Mouse (Mus musculus) neural tube, embryonic 15.5 days (tissue): ENCODE measurements around the gene Ssbp4. TPM values are rescaled to one million over a fixed set of nuclear protein-coding genes. Genes with fewer than 3 reads are reported as not detected.

Source experiments
- ATAC-seq: fragments of 200-750 bp; cut with Nextera tagmentation; 2 replicates; pipeline ENCODE4 v1.8.0; 2017; ENCODE audit warnings: mild to moderate bottlenecking, moderate TSS enrichment, moderate library complexity; ENCODE audit not compliant: low FRiP score
- H3K27ac ChIP-seq: fragments of 300-500 bp; sonication (generic); replicated peaks from 2 replicates; pipeline ENCODE4 v1.5.1; 2015; ENCODE audit warnings: mild to moderate bottlenecking, inconsistent platforms
- H3K27me3 ChIP-seq: fragments of 300-500 bp; sonication (generic); replicated peaks from 2 replicates; pipeline ENCODE4 v1.6.1; 2015; ENCODE audit warnings: inconsistent platforms
- H3K36me3 ChIP-seq: fragments of 300-500 bp; sonication (generic); 2 replicates; pipeline ENCODE4 v1.6.1; 2015; ENCODE audit warnings: inconsistent platforms
- H3K4me1 ChIP-seq: fragments of 300-500 bp; sonication (generic); 2 replicates; pipeline ENCODE4 v1.6.1; 2015; ENCODE audit warnings: inconsistent platforms
- H3K4me2 ChIP-seq: fragments of 300-500 bp; sonication (generic); 2 replicates; pipeline ENCODE4 v1.6.1; 2015; ENCODE audit warnings: inconsistent platforms, mild to moderate bottlenecking, moderate library complexity
- H3K4me3 ChIP-seq: fragments of 300-500 bp; sonication (generic); replicated peaks from 2 replicates; pipeline ENCODE4 v1.5.1; 2015; ENCODE audit warnings: mild to moderate bottlenecking, inconsistent platforms
- H3K9ac ChIP-seq: fragments of 300-500 bp; sonication (generic); replicated peaks from 2 replicates; pipeline ENCODE4 v1.6.1; 2015; ENCODE audit warnings: mild to moderate bottlenecking, inconsistent platforms
- H3K9me3 ChIP-seq: fragments of 300-500 bp; sonication (generic); replicated peaks from 2 replicates; pipeline ENCODE4 v1.6.1; 2016; ENCODE audit warnings: inconsistent platforms
- WGBS: fragments of 180-500 bp; shearing (Covaris S2); methylation state at CpG from one replicate; pipeline ENCODE4 v1.1.7; 2015; ENCODE audit warnings: mixed read lengths; 5-methylcytosine and 5-hydroxymethylcytosine counted together
- polyA plus RNA-seq: library from polyadenylated mRNA; unstranded; fragments of >200 nt; fragmentation: Nextera tagmentation; extraction: Ambion mirVana; gene quantifications from 2 replicates; pipeline ENCODE4 v1.2.1, GENCODE M21; 2015

Ssbp4 gene
- 170 and 175 TPM in 2 replicates for polyA plus RNA-seq

GRCm38 (mm10) chr8:70608749-70609367, at the start of gene Ssbp4:
Gene Ssbp4, minus strand, starts transcription at chr8:70608872.
- H3K9ac ChIP-seq, result peak within 1 kb of the TSS; percentile 89
- H3K27ac ChIP-seq, result peak within 1 kb of the TSS; percentile 88
- H3K36me3 ChIP-seq, result no peaks in the 10 kb centered on the region
- peak; percentile 13 for ATAC-seq
- 4% methylated on average over 26 of the region's 26 CpGs for WGBS
- H3K4me3 ChIP-seq, result peak within 1 kb of the TSS; percentile 89
- peaks cover 76% of the 10 kb centered on the region for H3K4me1 ChIP-seq
- no peaks in the 10 kb centered on the region for H3K27me3 ChIP-seq
- no peaks in the 10 kb centered on the region for H3K9me3 ChIP-seq
- H3K4me2 ChIP-seq, result peak within 1 kb of the TSS; percentile 74

GRCm38 (mm10) chr8:70657739-70658138, 49.1 kb upstream of the Ssbp4 start:
- Histone ChIP-seq H3K9me3 (no peaks in the 10 kb centered on the region), H3K9ac (peak overlapping the region; percentile 2; the same call in 1 of the 2 replicates), H3K4me1 (peaks cover 44% of the 10 kb centered on the region), H3K27me3 (no peaks in the 10 kb centered on the region), H3K36me3 (peaks cover 10% of the 10 kb centered on the region), H3K27ac (peak overlapping the region; percentile 76), H3K4me3 (peak overlapping the region; percentile 75), H3K4me2 (peak overlapping the region; percentile 91)
- no peak for ATAC-seq
- WGBS, result 39% methylated on average over 2 of the region's 2 CpGs

GRCm38 (mm10) chr8:70657214-70657613, 48.5 kb upstream of the Ssbp4 start:
- no peaks in the 10 kb centered on the region for H3K9me3 ChIP-seq
- ATAC-seq, result no peak
- peaks cover 14% of the 10 kb centered on the region for H3K36me3 ChIP-seq
- H3K27ac ChIP-seq, result peak overlapping the region; percentile 76
- peaks cover 44% of the 10 kb centered on the region for H3K4me1 ChIP-seq
- 88% methylated on average over 3 of the region's 3 CpGs for whole genome bisulfite sequencing
- H3K9ac ChIP-seq, result no peak overlapping the region
- H3K4me3 ChIP-seq, result no peak overlapping the region
- no peaks in the 10 kb centered on the region for H3K27me3 ChIP-seq
- H3K4me2 ChIP-seq, result peak overlapping the region; percentile 91

- H3K27ac ChIP-seq, result peak overlapping the region; percentile 76
- H3K9ac ChIP-seq, result no peak overlapping the region
- H3K9me3 ChIP-seq, result no peaks in the 10 kb centered on the region
- H3K27me3 ChIP-seq, result no peaks in the 10 kb centered on the region
- H3K36me3 ChIP-seq, result peaks cover 21% of the 10 kb centered on the region
- H3K4me1 ChIP-seq, result peaks cover 44% of the 10 kb centered on the region
- no peak for ATAC-seq
- H3K4me2 ChIP-seq, result peak overlapping the region; percentile 2; the same call in 1 of the 2 replicates
- no peak overlapping the region for H3K4me3 ChIP-seq
- WGBS, result 20% methylated on average over 13 of the region's 13 CpGs
Observed at GRCm38 (mm10) chr8:70656193-70656790, 47.6 kb upstream of the Ssbp4 start.

- Histone ChIP-seq H3K9ac (no peak overlapping the region), H3K4me2 (peak overlapping the region; percentile 2; the same call in 1 of the 2 replicates), H3K9me3 (no peaks in the 10 kb centered on the region), H3K36me3 (peaks cover 29% of the 10 kb centered on the region), H3K27ac (peak overlapping the region; percentile 76), H3K4me1 (peaks cover 42% of the 10 kb centered on the region), H3K4me3 (no peak overlapping the region), H3K27me3 (no peaks in the 10 kb centered on the region)
- no peak for ATAC-seq
- 18% methylated on average over 2 of the region's 2 CpGs for WGBS
Observed at GRCm38 (mm10) chr8:70655469-70655868, 46.8 kb upstream of the Ssbp4 start.

- Histone ChIP-seq H3K4me2 (no peak overlapping the region), H3K27ac (no peak overlapping the region), H3K9ac (no peak overlapping the region), H3K4me3 (no peak overlapping the region), H3K4me1 (peaks cover 44% of the 10 kb centered on the region), H3K9me3 (no peaks in the 10 kb centered on the region), H3K27me3 (no peaks in the 10 kb centered on the region), H3K36me3 (peaks cover 35% of the 10 kb centered on the region)
- ATAC-seq, result no peak
- 59% methylated on average over 1 of the region's 1 CpGs for WGBS
Observed at GRCm38 (mm10) chr8:70654121-70654520, 45.4 kb upstream of the Ssbp4 start.

GRCm38 (mm10) chr8:70653226-70653625, 44.6 kb upstream of the Ssbp4 start:
- Histone ChIP-seq H3K9me3 (no peaks in the 10 kb centered on the region), H3K27me3 (no peaks in the 10 kb centered on the region), H3K4me3 (no peak overlapping the region), H3K4me2 (no peak overlapping the region), H3K36me3 (peaks cover 35% of the 10 kb centered on the region), H3K9ac (no peak overlapping the region), H3K27ac (peak overlapping the region; percentile 29; the same call in 1 of the 2 replicates), H3K4me1 (peaks cover 40% of the 10 kb centered on the region)
- no peak for ATAC-seq
- WGBS, result 37% methylated on average over 2 of the region's 2 CpGs

- H3K9me3 ChIP-seq, result no peaks in the 10 kb centered on the region
- H3K36me3 ChIP-seq, result peaks cover 34% of the 10 kb centered on the region
- H3K27ac ChIP-seq, result 0 out of 2 replicates have a peak overlapping the region, but pooled peaks have one; percentile 81
- no peak overlapping the region for H3K4me3 ChIP-seq
- no peak overlapping the region for H3K4me2 ChIP-seq
- no peaks in the 10 kb centered on the region for H3K27me3 ChIP-seq
- no peak for ATAC-seq
- peaks cover 40% of the 10 kb centered on the region for H3K4me1 ChIP-seq
- no peak overlapping the region for H3K9ac ChIP-seq
- 88% methylated on average over 17 of the region's 17 CpGs for WGBS
Observed at GRCm38 (mm10) chr8:70650351-70650750, 41.7 kb upstream of the Ssbp4 start.

- Histone ChIP-seq H3K27ac (peak overlapping the region; percentile 81), H3K4me1 (peaks cover 36% of the 10 kb centered on the region), H3K4me2 (no peak overlapping the region), H3K9me3 (no peaks in the 10 kb centered on the region), H3K27me3 (no peaks in the 10 kb centered on the region), H3K4me3 (no peak overlapping the region), H3K36me3 (peaks cover 25% of the 10 kb centered on the region), H3K9ac (no peak overlapping the region)
- peak; percentile 58 for ATAC-seq
- WGBS, result 34% methylated on average over 4 of the region's 4 CpGs
Observed at GRCm38 (mm10) chr8:70649324-70649723, 40.7 kb upstream of the Ssbp4 start.

- no peaks in the 10 kb centered on the region for H3K27me3 ChIP-seq
- ATAC-seq, result peak; percentile 3; the same call in 1 of the 2 replicates
- no peak overlapping the region for H3K4me3 ChIP-seq
- no peak overlapping the region for H3K9ac ChIP-seq
- H3K9me3 ChIP-seq, result no peaks in the 10 kb centered on the region
- H3K36me3 ChIP-seq, result peaks cover 25% of the 10 kb centered on the region
- H3K4me1 ChIP-seq, result peaks cover 36% of the 10 kb centered on the region
- peak overlapping the region; percentile 81 for H3K27ac ChIP-seq
- H3K4me2 ChIP-seq, result no peak overlapping the region
- 43% methylated on average over 3 of the region's 3 CpGs for WGBS
Observed at GRCm38 (mm10) chr8:70648921-70649320, 40.2 kb upstream of the Ssbp4 start.

- H3K4me3 ChIP-seq, result no peak overlapping the region
- WGBS, result 55% methylated on average over 1 of the region's 1 CpGs
Observed at GRCm38 (mm10) chr8:70648164-70648442, 39.4 kb upstream of the Ssbp4 start.

More at GRCm38 (mm10) chr8:70648164-70648442, 39.4 kb upstream of the Ssbp4 start:
- no peaks in the 10 kb centered on the region for H3K9me3 ChIP-seq
- no peak overlapping the region for H3K9ac ChIP-seq
- ATAC-seq, result no peak
- H3K27me3 ChIP-seq, result no peaks in the 10 kb centered on the region
- peaks cover 25% of the 10 kb centered on the region for H3K36me3 ChIP-seq
- H3K4me1 ChIP-seq, result peaks cover 36% of the 10 kb centered on the region
- H3K4me2 ChIP-seq, result no peak overlapping the region
- peak overlapping the region; percentile 81; the same call in 1 of the 2 replicates for H3K27ac ChIP-seq
